Mouse (Mus musculus): ENCODE data around the gene Pate4. TPM values are rescaled to one million over a fixed set of nuclear protein-coding genes. Genes with fewer than 3 reads are reported as not detected.

Gene Pate4
- total RNA-seq, 1 experiment from 2014 or later = not detected

Other genes with a start within 250 kb of the Pate4 start
- gene Cdon, start 190.8 kb downstream of the Pate4 start, total RNA-seq (2021) = 10.7 and 13.1 TPM in 2 replicates
- not detected in 2 replicates for gene Gm1113, start 93.7 kb downstream of the Pate4 start, total RNA-seq (2021)
- gene Ddx25, start 53.4 kb downstream of the Pate4 start, total RNA-seq (2021) = 0.52 and 0.73 TPM in 2 replicates
- 12.8 and 13.5 TPM in 2 replicates for gene Pus3, start 53.3 kb downstream of the Pate4 start, total RNA-seq (2021)
- 0.52 TPM in 1 of 2 replicates, not detected in the other for gene Pate2, start 41.7 kb downstream of the Pate4 start, total RNA-seq (2021)
- gene Hyls1, start 41.5 kb downstream of the Pate4 start, total RNA-seq (2021) = 4.5 and 5.4 TPM in 2 replicates
- gene Pate3, start 36.3 kb upstream of the Pate4 start, total RNA-seq (2021) = not detected in 2 replicates
- gene Pate1, start 75.4 kb upstream of the Pate4 start, total RNA-seq (2021) = not detected in 2 replicates
- not detected in 2 replicates for gene Gm17677, start 129.1 kb upstream of the Pate4 start, total RNA-seq (2021)
- gene Gm17727, start 166.2 kb upstream of the Pate4 start, total RNA-seq (2021) = not detected in 2 replicates
- not detected in 2 replicates for gene Gm27235, start 178.2 kb upstream of the Pate4 start, total RNA-seq (2021)
- gene D730048I06Rik, start 178.2 kb upstream of the Pate4 start, total RNA-seq (2021) = not detected in 2 replicates
- gene 9230110F15Rik, start 232.2 kb upstream of the Pate4 start, total RNA-seq (2021) = not detected in 2 replicates

Measured in adrenal gland, postnatal 25 days (tissue).